Mouse (Mus musculus): ENCODE results near the gene Eif3c. TPM values are rescaled to one million over a fixed set of nuclear protein-coding genes. Genes with fewer than 3 reads are reported as not detected.

The Eif3c gene
- polyA plus RNA-seq, 3 experiments from 2014 or later, result 219 to 232 (median 230) TPM

Other genes with a start within 250 kb of the Eif3c start
- gene Lat, start 196.8 kb downstream of the Eif3c start, polyA plus RNA-seq (2017; shearing (Covaris generic)), result 1,000 to 10,000 TPM in 1 of 3 experiments, 100 to 1,000 TPM in 2; 875 to 1,118 (median 889) TPM
- gene Spns1, start 189.0 kb downstream of the Eif3c start, polyA plus RNA-seq (2017; shearing (Covaris generic)), result 10 to 100 TPM; 31.3 to 43.0 (median 38.4) TPM
- 1 to 10 TPM; 2.7 to 3.8 (median 3.3) TPM for gene Nfatc2ip, start 169.7 kb downstream of the Eif3c start, polyA plus RNA-seq (2017; shearing (Covaris generic))
- 1 to 10 TPM in 2 of 3 experiments, under 1 TPM in 1; 0.87 to 6.5 (median 6.0) TPM for gene Cd19, start 151.5 kb downstream of the Eif3c start, polyA plus RNA-seq (2017; shearing (Covaris generic))
- 10 to 100 TPM; 37.8 to 39.6 (median 38.1) TPM for gene Rabep2, start 137.7 kb downstream of the Eif3c start, polyA plus RNA-seq (2017; shearing (Covaris generic))
- under 1 TPM; 0.16 to 0.49 (median 0.29) TPM for gene Atp2a1, start 103.3 kb downstream of the Eif3c start, polyA plus RNA-seq (2017; shearing (Covaris generic))
- gene Sh2b1, start 91.0 kb downstream of the Eif3c start, polyA plus RNA-seq (2017; shearing (Covaris generic)), result 10 to 100 TPM; 12.6 to 18.9 (median 13.3) TPM
- gene Tufm, start 79.0 kb downstream of the Eif3c start, polyA plus RNA-seq (2017; shearing (Covaris generic)), result 10 to 100 TPM; 65.5 to 83.5 (median 69.4) TPM
- 10 to 100 TPM; 13.4 to 16.4 (median 14.8) TPM for gene Atxn2l, start 63.0 kb downstream of the Eif3c start, polyA plus RNA-seq (2017; shearing (Covaris generic))
- 1 to 10 TPM in 1 of 3 experiments, under 1 TPM in 1, not detected in 1; 0.23 to 2.3 TPM for gene Apobr, start 18.5 kb upstream of the Eif3c start, polyA plus RNA-seq (2017; shearing (Covaris generic))
- 10 to 100 TPM; 25.2 to 57.9 (median 51.4) TPM for gene Cln3, start 19.4 kb upstream of the Eif3c start, polyA plus RNA-seq (2017; shearing (Covaris generic))
- gene Il27, start 28.5 kb upstream of the Eif3c start, polyA plus RNA-seq (2017; shearing (Covaris generic)), result not detected
- gene Nupr1, start 64.5 kb upstream of the Eif3c start, polyA plus RNA-seq (2017; shearing (Covaris generic)), result 1 to 10 TPM in 1 of 3 experiments, not detected in 2; 2.2 TPM
- gene Sgf29, start 82.9 kb upstream of the Eif3c start, polyA plus RNA-seq (2017; shearing (Covaris generic)), result 100 to 1,000 TPM in 1 of 3 experiments, 10 to 100 TPM in 2; 46.5 to 103 (median 70.1) TPM
- gene Sult1a1, start 110.0 kb upstream of the Eif3c start, polyA plus RNA-seq (2017; shearing (Covaris generic)), result under 1 TPM in 1 of 3 experiments, not detected in 2; 0.65 TPM
- 100 to 1,000 TPM in 2 of 3 experiments, 10 to 100 TPM in 1; 89.3 to 196 (median 149) TPM for gene Bola2, start 129.0 kb upstream of the Eif3c start, polyA plus RNA-seq (2017; shearing (Covaris generic))
- gene Slx1b, start 129.4 kb upstream of the Eif3c start, polyA plus RNA-seq (2017; shearing (Covaris generic)), result 10 to 100 TPM; 11.7 to 18.2 (median 13.3) TPM
- 1,000 to 10,000 TPM; 2,119 to 2,488 (median 2,393) TPM for gene Coro1a, start 141.4 kb upstream of the Eif3c start, polyA plus RNA-seq (2017; shearing (Covaris generic))
- 10 to 100 TPM; 15.9 to 20.8 (median 17.2) TPM for gene Mapk3, start 193.2 kb upstream of the Eif3c start, polyA plus RNA-seq (2017; shearing (Covaris generic))
- gene Gdpd3, start 199.9 kb upstream of the Eif3c start, polyA plus RNA-seq (2017; shearing (Covaris generic)), result 100 to 1,000 TPM in 2 of 3 experiments, 10 to 100 TPM in 1; 97.0 to 604 (median 276) TPM
- 100 to 1,000 TPM in 1 of 3 experiments, 10 to 100 TPM in 2; 51.9 to 107 (median 70.2) TPM for gene Ypel3, start 210.5 kb upstream of the Eif3c start, polyA plus RNA-seq (2017; shearing (Covaris generic))
- gene Tbx6, start 215.1 kb upstream of the Eif3c start, polyA plus RNA-seq (2017; shearing (Covaris generic)), result 1 to 10 TPM; 2.1 to 3.9 (median 3.7) TPM
- 100 to 1,000 TPM; 118 to 168 (median 129) TPM for gene Ppp4c, start 226.1 kb upstream of the Eif3c start, polyA plus RNA-seq (2017; shearing (Covaris generic))
- gene Fam57b, start 231.3 kb upstream of the Eif3c start, polyA plus RNA-seq (2017; shearing (Covaris generic)), result not detected